Mouse (Mus musculus): ENCODE measurements around the gene Slc44a3.
A peak's percentile ranks its signal among the peaks of the same experiment; 100 is the strongest.

Gene Slc44a3

DNA sequence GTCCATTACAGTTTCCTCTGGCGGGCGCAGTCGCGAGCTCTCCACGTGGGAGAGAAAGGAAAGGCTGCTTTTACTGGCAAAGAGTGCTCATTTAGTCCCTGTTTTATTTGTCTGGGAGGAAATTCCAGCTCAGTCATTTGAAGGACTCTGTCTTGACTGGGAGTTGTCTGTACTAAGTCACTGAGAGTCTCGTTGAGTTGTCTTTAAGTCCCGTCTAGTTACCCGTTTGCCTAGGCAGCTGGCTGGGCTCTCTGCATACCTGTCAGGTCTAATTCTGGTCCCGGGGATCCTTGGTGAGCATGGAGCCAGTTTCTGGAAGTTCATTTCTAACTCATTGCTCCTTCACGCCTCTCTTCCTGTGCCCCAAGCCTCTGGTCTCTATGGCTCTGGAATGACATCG is 20.5 kb upstream of the Slc44a3 start:
- DNase-seq (ENCODE audit: low read depth, low spot score), result no peak

DNA sequence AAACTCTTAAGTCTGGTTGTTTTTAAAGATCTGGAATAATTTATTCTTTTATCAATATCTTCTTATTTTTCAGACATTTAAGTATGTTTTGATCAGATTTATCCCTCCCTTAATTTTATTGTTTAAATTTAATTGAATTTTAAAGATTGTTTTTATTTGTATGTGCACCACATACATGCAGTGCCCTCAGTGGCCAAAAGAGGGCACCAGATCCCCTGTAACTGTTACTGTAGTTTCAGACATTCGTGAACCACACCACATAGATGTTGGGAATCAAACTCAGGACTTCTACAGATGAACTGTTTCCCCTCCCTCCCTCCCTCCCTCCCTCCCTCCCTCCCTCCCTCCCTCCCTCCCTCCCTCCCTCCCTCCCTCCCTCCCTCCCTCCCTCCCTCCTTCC is 18.2 kb upstream of the Slc44a3 start:
- peak; percentile 57 for DNase-seq (ENCODE audit: low read depth, low spot score)

DNA sequence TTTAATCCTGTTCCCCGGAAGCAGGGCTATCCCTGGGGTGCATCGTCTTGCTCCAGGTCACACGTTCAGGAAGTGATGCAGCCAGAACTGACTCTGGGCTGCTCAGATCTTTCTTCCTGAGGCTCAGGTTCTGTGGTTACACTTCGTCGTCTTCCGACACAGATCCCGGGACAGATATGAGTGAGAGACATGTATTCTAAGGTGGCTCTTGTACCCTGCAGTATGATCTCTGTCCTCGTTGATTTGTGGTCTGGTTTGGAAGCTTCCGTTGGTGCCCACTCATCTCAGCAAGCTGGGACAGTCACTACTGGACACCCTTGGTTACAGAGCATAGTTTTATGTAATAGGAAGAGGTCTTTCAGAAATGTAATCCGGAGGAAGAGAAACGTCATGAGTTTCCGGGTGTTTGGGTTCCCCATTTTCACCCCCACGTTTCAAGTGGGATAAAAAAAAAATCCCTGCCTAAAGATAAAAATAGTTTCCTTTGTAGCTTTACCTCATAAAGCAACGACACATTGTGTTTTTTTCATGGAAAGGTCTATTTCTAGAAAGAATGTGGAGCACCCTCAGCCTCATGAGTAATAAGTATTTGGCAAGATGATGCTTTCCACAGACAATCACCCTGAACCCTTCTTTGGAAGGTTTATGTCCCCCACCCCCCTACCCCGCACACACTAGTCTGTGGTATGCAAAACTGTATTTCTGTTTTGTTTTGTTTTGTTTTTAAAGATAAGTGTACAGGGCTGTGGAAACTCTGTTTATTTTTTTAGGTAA is 15.8 kb upstream of the Slc44a3 start:
- no peak for DNase-seq (ENCODE audit: low read depth, low spot score)

DNA sequence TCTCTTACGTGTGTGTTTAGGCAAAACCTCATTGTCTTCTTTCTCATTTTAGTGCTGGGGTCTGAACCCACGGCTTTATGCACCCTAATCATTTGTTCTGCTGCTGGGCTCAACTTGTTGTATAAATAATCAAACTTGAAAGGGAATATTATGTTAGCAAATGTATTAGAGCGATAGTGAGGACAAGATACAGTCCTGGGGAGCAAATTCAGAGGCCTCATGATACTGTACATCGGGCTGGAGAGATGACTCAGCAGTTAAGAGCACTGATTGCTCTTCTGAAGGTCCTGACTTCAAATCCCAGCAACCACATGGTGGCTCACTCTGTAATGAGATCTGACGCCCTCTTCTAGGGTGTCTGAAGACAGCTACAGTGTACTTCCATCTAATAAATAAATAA is 8.4 kb upstream of the Slc44a3 start:
- DNase-seq (ENCODE audit: low read depth, low spot score), result peak; percentile 56

DNA sequence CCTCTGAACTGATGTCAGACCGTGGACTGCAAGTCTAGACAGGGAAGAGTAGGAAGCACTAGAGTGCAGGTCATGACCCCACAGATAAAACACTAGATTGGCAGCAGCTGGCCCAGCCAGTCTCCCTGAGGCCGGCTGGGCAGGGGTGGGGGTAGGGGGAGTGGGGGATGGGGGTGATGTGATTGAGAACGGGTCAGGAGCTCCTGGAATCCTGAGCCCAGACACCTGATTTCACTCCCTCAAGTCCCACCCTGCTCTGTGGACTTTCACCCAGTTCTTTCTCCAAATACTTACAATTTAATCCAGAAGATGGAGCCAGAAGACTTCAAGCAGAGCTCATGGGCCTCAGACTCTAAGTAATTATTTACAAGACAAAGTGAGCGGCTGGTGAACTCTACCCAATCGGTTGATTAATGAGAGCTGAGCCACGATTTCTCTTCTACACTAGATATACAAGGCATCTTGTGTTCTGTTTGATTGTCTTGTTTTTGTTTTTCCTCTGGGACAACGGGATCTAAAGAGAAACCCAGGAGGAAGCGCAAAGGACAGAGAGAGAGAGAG is 7.7 kb upstream of the Slc44a3 start:
- peak; percentile 92 for DNase-seq (ENCODE audit: low read depth, low spot score)

DNA sequence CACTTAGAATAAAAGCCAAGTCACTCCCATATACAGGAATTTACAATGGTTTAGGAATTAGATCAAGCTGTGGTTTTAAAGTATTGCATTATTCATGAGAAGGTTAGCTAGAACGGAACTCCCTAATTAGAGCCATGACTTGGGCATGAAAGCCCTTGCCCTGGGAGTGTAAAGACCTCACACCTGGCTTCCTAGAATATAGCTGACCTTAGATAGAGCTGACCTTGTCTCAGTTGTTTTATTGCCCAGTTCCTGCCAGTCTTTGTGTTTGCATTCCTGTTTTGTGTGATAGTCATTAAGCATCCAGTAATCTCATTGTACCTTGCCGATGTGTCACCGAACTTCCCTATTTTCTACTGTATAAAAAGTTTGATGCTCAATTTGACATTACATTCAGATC is 6.6 kb upstream of the Slc44a3 start:
- DNase-seq (ENCODE audit: low read depth, low spot score), result peak; percentile 77

DNA sequence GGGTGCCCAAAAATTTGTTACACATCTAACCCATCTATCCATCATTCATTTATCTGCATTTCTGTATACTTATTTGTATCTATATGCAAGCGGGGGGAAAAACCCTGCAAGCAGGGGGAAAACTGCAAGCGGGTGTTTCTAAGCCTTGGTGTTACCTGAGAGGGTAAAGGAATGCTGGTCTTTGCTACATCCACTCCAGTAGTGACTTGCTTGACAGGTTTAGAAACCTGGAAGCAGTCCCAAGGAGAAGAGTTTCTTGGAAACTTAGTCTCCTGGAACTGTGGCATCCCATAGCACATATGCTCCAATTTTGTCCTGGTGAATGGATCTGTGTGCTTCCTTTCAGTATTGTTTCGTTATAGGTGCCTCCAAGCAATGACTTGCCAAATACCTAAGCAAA is 5.8 kb upstream of the Slc44a3 start:
- no peak for DNase-seq (ENCODE audit: low read depth, low spot score)

DNA sequence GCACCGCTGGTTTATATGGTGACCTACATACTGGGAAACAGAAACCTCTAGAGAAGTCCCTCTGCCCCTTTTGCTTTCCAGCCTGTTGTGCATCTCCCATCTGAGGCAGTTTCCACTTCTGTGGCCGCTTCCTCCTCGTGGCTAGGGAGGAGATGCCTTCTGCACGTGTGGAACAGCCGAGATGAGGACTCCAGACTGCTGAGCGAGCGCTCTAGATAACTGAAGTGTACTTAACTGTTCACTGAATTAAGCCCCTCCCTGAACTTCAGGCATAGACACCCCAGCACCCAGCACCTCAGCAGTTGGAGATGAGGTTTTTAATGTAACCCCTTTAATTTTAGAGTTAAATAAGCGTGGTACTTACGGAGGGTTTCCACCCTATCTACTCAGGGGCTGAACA is 4.6 kb upstream of the Slc44a3 start:
- DNase-seq (ENCODE audit: low read depth, low spot score), result no peak

DNA sequence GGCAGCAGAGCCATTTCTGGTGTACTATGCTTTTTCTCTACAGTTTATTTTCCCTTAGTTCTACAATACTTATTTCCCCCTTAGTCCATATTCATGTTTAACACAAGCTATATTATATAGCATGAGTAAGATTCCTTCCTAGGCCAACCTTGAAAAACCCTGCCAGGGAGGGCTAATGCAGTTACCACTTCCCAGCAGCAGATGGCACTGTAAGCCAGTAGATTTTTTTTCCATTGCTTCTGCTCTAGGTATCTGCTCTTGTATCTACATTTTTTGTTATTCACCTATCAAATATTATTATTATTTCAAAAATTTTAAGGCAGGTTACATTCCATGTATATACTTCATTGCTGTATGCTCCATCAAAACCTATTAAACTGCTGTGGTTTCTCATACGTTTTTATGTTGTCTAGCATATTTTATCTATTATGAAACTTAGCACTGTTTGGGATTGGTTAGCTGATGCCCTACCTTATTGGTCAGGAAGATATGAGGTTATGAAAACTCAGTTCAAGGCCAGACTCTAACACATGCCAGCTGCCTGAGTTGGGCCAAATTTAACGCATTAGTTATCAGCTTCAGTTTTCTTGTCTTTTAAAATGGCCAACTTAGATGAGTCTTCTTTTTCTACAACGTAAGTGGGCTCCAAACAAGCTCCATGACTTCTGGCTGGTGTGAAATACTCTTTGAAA is 3.8 kb upstream of the Slc44a3 start:
- DNase-seq (ENCODE audit: low read depth, low spot score), result peak; percentile 49

DNA sequence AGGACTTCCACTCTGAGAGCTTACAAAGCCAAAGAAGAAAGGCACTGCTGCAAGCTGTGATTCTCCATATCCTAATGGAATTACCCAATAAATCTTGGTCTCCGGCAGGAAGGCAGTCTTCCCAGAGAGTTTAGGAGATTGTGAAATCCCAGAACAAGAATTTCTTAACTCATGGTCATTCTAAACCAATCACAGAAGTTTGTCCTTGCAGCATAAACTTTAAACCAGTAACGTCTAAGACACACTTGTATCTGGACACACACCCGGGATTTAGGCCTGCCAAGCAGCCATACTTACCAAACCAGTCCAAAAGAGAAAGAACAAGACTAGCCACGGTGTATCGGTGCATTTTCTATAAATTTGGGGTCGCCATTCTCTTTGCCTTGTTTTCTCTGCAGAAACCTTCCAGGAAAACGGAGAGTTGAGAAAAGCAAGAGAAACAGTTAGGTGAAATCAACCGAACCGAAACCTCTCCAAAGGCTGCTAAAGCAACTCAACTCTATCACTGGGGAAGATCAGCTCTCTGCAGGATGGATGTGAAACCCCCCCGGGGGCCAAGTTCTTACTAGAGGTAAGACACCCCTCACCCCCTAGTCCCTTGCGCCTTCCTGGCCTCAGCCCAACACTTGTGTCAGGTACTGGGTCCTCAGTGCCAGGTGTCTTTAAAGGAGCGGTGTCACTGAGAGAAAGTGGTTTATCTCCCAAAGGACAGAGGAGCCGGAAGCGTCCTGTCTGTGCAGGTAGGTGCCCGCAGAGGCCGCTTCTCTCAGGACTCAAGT is 645 bp downstream of the Slc44a3 start:
- DNase-seq (ENCODE audit: low read depth, low spot score), result peak; percentile 25

DNA sequence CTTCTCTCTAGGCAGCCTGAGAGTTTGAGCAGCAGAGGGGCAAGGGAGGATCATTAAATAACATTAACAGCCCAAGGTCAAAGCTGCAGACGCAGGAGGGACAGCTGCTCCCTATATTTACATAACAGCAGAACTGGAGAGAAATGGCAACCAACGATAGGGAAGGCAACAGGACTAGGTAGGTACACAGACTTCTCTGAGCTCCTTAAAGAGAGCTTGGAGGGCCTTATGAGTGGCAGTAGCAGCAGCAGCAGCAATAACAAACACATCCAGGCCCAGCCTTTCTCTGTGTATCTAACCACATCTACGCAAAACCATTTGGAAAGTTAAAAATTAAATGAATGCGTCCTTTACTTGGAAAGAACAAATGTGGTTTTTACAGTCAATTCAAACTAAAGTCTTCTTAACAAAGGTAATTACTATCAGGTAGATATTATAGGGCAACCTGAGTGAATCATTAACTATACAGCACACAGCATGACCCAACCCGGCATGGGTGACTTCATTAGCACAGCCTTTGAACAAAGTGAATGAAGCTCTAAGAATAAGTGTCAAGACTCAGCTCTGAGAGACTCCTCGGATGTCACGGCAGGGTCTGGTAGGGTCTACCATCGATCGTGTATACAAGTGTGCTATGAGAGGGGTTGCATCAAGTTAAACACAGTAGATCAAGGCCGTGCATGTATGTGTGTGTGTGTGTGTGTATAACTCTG is 1.5 kb downstream of the Slc44a3 start:
- DNase-seq (ENCODE audit: low read depth, low spot score), result peak; percentile 65

DNA sequence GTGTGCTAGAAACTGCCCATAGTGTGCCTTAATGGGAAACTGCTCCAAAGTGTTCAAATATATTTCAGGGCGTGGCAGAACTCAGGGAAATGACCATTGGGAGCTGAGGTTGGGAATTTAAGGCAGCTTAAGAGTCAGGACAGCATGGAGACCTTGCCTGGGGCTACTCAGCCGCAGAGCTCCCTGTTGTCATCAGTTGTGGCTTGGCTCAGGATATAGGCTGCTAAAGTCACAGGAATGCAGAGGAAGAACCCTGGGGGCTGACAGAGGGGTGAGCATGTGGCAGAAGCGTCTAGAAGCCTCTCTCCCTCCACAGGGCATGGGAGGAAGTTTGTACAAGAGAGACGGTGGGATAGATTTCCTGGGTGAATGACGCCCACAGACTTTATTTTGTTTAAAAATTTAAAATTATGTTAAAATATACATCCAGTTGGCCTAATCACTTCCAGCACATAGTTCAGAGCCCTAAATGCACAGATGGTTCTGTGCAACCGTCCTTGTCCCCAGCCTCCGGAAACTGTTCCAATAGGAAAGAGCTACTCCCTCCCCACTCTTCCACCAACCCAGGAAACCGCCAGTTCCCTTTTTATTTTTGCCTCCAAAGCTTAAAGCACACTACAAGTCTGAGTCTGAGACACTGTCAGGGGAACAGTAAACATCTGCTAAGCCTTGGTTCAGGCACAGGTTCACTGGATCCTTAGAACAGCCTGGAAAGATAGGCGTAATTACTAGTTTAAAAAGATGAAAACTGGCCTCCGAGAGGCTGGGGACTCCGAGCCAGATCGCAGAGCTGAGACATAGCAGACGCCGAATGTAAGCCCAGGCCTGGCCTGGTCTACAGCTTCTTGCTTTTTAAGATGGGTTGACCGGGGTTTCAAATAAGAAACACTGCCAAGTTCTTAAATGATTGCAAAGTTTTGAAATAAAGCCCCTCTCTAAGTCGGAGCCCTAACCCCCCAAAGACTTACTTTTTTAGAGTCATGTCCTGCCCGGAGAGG is 5.8 kb downstream of the Slc44a3 start:
- no peak for DNase-seq (ENCODE audit: low read depth, low spot score)

DNA sequence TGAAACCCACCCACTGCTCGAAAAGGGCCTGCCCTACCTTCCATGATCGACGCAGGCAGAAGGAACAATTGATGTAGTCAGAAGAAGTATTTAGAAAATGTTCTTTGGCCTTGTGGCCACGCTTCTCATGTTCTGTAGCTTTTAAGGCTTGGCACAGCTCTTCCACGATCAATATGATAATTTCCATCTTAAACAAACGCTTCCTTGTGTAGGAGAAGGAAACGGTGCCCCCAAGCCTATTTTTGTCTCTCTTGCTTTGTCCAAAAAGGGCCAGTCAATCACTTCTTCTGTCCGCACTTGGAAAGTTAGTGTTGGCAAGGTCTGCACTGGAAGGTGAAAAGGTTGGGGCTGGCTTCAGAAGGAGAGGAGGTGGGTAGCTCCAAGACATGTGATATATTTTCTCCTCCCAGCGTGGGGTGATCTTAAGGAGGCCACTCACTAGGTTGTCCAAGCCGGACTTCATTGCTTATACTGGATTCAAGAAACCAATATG is 10.5 kb downstream of the Slc44a3 start:
- no peak for DNase-seq (ENCODE audit: low read depth, low spot score)

DNA sequence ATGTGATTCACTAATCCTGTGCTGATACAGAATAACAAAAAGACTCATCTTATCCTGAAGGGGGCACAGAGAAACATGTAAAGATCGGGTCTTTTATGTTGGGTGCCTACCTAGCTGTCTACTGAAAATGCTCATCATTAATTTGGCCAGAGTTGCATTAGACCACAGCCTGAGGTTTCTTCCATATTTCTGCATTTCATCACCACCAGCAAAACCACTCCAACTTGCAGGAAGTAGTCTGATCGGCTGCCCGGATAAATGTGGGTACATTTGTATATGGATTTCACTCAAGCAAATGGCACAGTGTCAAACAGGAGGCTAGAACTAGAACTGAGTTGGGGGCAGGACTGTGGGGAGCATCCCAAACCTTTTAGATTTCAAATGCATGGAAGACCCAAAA is 11.1 kb downstream of the Slc44a3 start:
- no peak for DNase-seq (ENCODE audit: low read depth, low spot score)

DNA sequence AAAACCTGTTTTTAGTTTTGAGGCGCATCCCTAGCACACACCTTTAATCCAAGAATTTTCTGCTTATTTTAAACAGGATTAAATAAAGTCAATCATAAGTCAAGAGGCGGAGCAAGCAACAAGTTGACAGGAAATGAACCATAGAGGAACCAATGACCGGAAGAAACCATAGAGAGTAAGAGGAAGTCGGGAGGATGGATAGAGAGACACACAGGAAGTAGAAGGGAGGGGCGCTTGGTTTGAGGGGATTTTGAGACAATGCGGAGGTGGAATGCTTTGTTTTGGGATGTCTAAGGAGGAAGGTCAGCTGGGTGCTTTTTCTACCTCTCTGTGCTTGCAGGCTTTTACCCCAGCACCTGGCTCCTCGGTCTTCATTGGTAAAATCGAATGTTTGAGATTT is 15.2 kb downstream of the Slc44a3 start:
- peak; percentile 97 for DNase-seq (ENCODE audit: low read depth, low spot score)

DNA sequence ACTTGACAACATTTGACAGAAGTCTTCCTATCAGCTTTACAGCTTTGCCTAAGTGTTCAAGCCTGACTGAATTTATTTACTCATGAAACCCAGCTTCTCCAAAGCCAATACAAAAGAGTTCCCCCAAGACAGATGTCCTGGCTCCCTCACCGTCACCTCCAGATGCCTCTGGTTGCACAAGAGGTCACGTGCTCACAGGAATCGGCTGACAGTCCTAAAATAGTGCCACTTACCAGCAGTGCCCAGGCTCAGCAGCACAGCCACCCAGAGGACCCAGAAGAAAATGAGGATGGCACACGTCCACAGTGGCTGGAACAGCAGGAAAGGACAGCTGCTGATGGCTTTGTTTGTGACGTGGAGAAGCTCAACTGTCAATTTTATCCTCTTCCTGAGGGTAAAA is 23.1 kb downstream of the Slc44a3 start:
- DNase-seq (ENCODE audit: low read depth, low spot score), result no peak

DNA sequence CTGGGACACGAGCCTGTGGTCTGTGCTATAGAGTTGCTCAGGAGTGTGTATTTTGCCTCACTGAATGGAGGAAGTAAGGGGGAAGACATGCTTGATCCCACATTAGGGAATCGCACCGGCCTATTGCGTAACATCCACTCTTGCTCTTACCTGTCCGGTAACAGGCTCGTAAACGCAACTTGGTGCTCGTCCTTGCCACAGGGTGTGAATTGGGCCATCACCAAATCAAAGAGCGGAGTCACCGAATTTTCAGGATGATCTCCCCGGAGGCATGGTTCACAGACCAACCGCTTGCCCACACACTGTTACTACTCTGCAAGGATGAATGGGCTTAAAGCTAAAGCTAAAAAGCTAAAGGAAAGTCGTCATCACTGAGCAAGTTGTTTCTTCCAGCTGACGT is 24.5 kb downstream of the Slc44a3 start:
- DNase-seq (ENCODE audit: low read depth, low spot score), result no peak

DNA sequence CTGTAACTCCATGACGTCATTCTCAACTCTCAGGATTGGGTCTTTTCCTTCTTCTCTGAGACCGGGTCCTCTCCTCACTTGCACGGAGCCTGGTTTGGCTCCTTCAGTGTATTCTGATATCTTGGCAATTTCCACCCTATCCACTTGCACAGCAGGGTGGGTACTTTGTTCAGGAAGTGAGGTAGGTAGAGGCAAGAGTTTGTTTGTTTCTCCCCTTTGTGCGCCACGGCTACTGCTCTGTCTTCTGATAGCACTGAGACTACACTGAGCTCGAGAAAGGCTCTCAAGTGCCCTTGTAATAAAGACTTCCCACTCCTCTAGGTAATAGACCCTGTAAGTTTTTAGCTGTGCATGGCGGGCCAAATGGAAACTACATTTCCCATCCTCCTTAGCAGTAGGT is 25.4 kb downstream of the Slc44a3 start:
- peak; percentile 81 for DNase-seq (ENCODE audit: low read depth, low spot score)

DNA sequence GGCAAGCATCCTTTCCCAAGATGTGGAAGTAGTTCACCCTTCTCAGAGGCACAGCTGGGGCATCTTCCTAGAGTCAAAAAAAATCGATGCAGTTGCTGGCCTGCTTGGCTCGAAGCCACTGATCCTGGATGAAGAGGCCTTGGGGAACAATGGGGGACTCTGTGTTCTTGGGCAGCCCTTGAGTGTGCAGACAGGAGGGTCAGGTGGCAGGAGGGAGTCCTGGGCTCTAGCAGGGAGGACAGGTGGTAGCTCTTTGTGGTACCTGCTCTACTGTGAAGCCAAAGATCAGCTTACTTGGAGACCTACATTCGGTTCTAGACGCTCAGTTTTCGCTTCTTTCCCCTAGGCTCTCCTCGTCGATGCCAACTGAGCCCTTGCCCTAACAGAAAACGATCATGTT is 26.0 kb downstream of the Slc44a3 start:
- no peak for DNase-seq (ENCODE audit: low read depth, low spot score)

DNA sequence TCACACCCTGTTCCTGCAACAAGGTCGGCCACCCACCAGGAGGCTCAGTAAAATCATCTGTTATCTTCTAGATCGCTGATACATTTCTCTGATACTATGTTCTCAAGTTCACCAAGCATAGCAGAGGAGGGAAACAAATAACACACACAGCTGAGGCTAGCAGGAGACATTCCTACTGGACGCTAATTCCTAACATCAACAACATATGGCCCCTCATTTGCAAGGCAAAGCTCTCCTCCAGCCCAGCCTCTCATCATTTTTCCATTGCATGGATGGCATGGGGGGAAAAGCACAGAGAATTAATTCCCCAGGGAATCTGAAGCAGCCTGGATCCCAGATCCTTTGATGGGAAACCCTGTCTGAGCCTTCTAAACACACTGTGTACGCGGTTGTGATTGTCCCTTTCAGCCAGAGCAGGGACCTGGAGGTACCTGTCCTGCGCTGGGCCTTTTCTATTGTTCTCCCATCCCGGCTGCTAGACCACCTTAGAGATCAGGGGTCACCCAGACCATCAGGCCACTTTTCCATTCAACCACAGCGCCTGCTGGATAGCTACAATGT is 27.2 kb downstream of the Slc44a3 start:
- no peak for DNase-seq (ENCODE audit: low read depth, low spot score)

Measured in R1 (cell line).